Mouse (Mus musculus) liver, embryonic 15.5 days (tissue): ENCODE results near the gene Krtdap. TPM values are rescaled to one million over a fixed set of nuclear protein-coding genes. Genes with fewer than 3 reads are reported as not detected.
"Not testable (repeated sequence)": the region's sequence is repeated elsewhere in the genome, so short reads cannot be mapped to it uniquely, and the experiment has no call there.

Experiments
- ATAC-seq: fragments of 200-750 bp; cut with Nextera tagmentation; 2 replicates; pipeline ENCODE4 v1.8.0; 2017; ENCODE audit warnings: moderate number of reproducible peaks, mild to moderate bottlenecking, moderate library complexity; ENCODE audit not compliant: insufficient read depth
- H3K27ac ChIP-seq: fragments of 300-500 bp; sonication (generic); replicated peaks from 2 replicates; pipeline ENCODE4 v1.5.1; 2015; ENCODE audit warnings: mild to moderate bottlenecking, inconsistent platforms
- H3K27me3 ChIP-seq: fragments of 300-500 bp; sonication (generic); 2 replicates; pipeline ENCODE4 v1.6.1; 2015; ENCODE audit warnings: mild to moderate bottlenecking, inconsistent platforms
- H3K36me3 ChIP-seq: fragments of 300-500 bp; sonication (generic); replicated peaks from 2 replicates; pipeline ENCODE4 v1.6.1; 2015; ENCODE audit warnings: moderate library complexity, mild to moderate bottlenecking, inconsistent platforms
- H3K4me1 ChIP-seq: fragments of 300-500 bp; sonication (generic); replicated peaks from 2 replicates; pipeline ENCODE4 v1.6.1; 2015; ENCODE audit warnings: inconsistent platforms
- H3K4me2 ChIP-seq: fragments of 300-500 bp; sonication (generic); 2 replicates; pipeline ENCODE4 v1.6.1; 2015; ENCODE audit warnings: moderate library complexity, mild to moderate bottlenecking, inconsistent platforms
- H3K4me3 ChIP-seq: fragments of 300-500 bp; sonication (generic); replicated peaks from 2 replicates; pipeline ENCODE4 v1.5.1; 2015; ENCODE audit warnings: mild to moderate bottlenecking, inconsistent platforms
- H3K9ac ChIP-seq: fragments of 300-500 bp; sonication (generic); 2 replicates; pipeline ENCODE4 v1.6.1; 2015; ENCODE audit warnings: moderate library complexity, mild to moderate bottlenecking, inconsistent platforms
- H3K9me3 ChIP-seq: fragments of 300-500 bp; sonication (generic); replicated peaks from 2 replicates; pipeline ENCODE4 v1.6.1; 2016; ENCODE audit warnings: inconsistent platforms
- WGBS: fragments of 180-500 bp; shearing (Covaris S2); methylation state at CpG from one replicate; pipeline ENCODE4 v1.1.7; 2015; ENCODE audit warnings: mixed read lengths; ENCODE audit not compliant: insufficient replicate concordance; 5-methylcytosine and 5-hydroxymethylcytosine counted together
- polyA plus RNA-seq: library from polyadenylated mRNA; unstranded; fragments of >200 nt; fragmentation: Nextera tagmentation; extraction: Ambion mirVana; gene quantifications from 2 replicates; pipeline ENCODE4 v1.2.1, GENCODE M21; 2015

Gene Krtdap
- polyA plus RNA-seq = 0.21 and 2.5 TPM in 2 replicates

DNA sequence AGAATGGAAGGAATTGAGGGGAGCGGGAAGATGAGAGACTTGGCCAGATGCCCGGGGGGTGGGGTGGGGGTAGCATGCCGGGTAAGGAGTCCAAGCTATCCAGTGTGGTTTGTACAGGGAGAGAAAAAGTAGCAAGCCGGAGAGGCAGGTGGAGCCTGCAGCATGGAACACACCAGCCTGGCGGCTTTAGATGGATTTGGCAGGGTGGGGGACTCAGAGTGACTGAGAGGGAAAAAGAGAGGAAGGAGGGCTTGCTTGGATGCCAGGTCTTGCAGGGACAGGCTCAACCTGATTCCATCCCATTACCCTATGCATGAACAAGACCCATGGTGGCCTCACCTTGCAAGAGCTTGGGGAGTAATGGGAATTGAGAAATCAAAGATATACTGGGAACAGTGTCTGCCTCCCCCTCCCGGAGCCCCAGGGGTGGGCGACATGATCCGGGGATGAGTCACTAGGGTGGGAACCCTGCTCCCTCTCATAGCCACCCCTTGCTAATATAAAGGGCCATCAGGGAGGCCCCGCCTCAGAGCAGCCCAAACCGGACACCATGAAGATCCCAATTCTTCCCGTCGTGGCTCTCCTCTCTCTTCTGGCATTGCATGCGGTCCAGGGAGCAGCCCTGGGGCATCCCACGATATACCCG is at the start of gene Krtdap:
Gene Krtdap, plus strand, starts transcription at position 520 of the 646 bp plus-strand sequence.
- H3K9me3 ChIP-seq = no peaks in the 10 kb centered on the region
- no peaks in the 10 kb centered on the region for H3K27me3 ChIP-seq
- no peak within 1 kb of the TSS for H3K27ac ChIP-seq
- WGBS = 52% methylated on average over 15 of the region's 15 CpGs
- H3K9ac ChIP-seq = no peak within 1 kb of the TSS
- no peak for ATAC-seq
- H3K4me1 ChIP-seq = no peaks in the 10 kb centered on the region
- H3K4me2 ChIP-seq = no peak within 1 kb of the TSS
- H3K4me3 ChIP-seq = no peak within 1 kb of the TSS
- H3K36me3 ChIP-seq = no peaks in the 10 kb centered on the region

DNA sequence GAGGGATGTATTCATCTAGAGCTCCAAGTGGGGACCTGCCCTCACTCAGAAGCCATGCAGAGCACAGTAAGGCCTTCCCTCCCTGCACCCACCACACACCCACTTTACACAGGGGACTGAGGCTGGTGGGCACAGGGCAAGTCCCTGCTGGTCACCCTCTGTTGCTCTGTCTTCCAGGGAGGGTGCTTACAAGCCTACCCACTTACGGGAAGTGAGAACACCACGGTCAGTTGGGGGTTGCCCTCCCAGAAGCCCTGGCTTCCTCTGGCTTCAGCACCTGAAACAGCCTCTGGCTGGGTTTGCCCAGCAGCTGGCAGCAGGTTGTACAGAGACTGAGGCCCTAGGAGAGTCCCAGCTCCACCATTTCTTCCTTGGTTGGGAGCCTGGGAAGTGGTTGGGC is 45.1 kb upstream of the Krtdap start:
- not testable (repeated sequence) for H3K27me3 ChIP-seq, H3K4me3 ChIP-seq, H3K27ac ChIP-seq, H3K36me3 ChIP-seq, H3K9ac ChIP-seq, H3K4me1 ChIP-seq, H3K9me3 ChIP-seq, H3K4me2 ChIP-seq, ATAC-seq
- WGBS = 59% methylated on average over 2 of the region's 2 CpGs

DNA sequence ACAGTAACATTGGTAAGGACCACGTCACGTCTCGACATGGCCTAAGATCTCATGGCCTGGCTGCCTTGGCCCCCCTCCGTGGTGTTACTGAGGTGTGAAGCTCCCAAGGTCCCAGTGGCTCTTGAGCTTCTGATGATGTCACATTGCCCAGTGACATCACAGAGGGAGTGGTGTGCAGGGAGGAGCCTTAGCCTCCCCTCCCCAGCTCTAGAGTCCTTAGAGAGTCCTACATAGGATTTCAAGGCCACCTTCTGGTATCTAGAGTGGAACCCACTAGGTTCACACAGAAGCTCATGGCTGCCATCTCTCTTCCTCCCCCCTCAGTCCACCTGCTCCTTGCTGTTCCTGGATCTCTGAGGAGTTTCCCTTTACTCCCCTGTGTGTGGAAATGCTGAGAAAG is 44.1 kb upstream of the Krtdap start, which contains the start of gene Gapdhs:
Gene Gapdhs, minus strand, starts transcription at position 65 of the 400 bp plus-strand sequence.
- H3K9me3 ChIP-seq, H3K27ac ChIP-seq, ATAC-seq, H3K4me1 ChIP-seq, H3K4me3 ChIP-seq, H3K36me3 ChIP-seq, H3K9ac ChIP-seq, H3K27me3 ChIP-seq, H3K4me2 ChIP-seq: not testable (repeated sequence)
- 58% methylated on average over 4 of the region's 4 CpGs for WGBS

DNA sequence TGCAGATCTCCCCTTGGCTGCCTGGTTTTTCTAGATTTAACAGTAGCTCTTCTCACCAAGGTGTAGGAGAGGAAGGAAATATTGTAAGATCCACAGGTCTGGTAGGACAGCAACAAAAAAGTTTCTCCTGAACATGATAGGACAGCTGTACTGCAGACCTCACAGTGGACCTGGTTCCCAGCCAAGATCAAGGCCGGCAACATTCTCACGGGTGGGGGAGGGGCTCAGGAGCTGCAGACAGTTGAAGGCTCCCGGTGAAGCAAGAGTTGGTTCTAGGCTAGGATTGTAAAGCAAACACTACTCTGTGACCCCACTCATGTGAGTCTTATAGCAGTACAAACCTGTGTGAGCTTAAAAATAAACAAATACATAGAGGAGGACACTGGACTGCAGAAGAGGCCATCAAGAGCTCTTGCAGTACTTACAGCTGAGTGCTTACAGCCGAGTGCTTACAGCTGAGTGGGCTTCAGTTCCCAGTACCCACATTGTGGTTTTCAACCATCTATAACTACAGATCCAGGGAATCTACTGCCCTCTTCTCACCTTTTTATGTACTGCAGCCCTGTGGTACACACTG is 43.6 kb upstream of the Krtdap start:
- no peak overlapping the region for H3K9ac ChIP-seq
- H3K36me3 ChIP-seq = no peaks in the 10 kb centered on the region
- H3K27me3 ChIP-seq = no peaks in the 10 kb centered on the region
- H3K4me1 ChIP-seq = peaks cover 3% of the 10 kb centered on the region; the same call in 1 of the 2 replicates
- ATAC-seq = peak; percentile 43; the same call in 1 of the 2 replicates
- H3K4me3 ChIP-seq = no peak overlapping the region
- 26% methylated on average over 4 of the region's 4 CpGs for WGBS
- no peak overlapping the region for H3K4me2 ChIP-seq
- H3K27ac ChIP-seq = no peak overlapping the region
- no peaks in the 10 kb centered on the region for H3K9me3 ChIP-seq

DNA sequence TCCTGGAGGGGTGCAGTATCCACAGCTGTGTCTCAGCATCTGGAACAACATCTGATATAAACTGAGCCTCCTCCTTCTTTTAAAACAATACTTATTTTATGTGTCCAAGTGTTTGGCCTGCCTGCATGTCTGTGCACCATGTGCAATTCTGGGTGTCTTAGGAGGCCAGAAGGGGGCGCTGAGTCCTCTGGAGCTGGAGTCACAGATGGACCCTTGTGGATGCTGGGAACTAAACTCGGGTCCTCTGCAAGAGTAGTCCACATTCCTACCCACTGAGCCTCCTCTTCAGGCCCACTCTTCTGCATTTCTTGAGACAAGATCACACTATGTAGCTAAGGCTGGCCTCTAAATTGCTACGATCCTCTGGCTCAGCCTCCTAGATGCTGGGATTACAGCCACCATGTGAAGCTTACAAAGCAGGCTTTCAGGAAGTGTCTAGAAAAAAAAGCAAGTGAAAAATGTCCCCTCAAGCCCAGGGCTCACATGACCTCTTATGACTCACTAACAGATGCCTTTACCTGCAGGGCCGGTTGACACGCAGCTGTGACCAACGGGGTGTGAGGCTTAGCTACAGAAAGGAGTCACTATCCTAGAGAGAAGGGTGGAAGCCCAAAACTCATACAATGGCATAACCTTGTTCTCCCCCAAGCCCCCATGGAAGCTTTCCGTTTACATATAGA is 40.0 kb upstream of the Krtdap start:
- no peak overlapping the region for H3K27ac ChIP-seq
- no peak overlapping the region for H3K4me3 ChIP-seq
- WGBS = 67% methylated on average over 7 of the region's 7 CpGs
- no peak overlapping the region for H3K9ac ChIP-seq
- no peaks in the 10 kb centered on the region for H3K27me3 ChIP-seq
- no peak overlapping the region for H3K4me2 ChIP-seq
- no peaks in the 10 kb centered on the region for H3K36me3 ChIP-seq
- peaks cover 3% of the 10 kb centered on the region; the same call in 1 of the 2 replicates for H3K4me1 ChIP-seq
- ATAC-seq = no peak
- no peaks in the 10 kb centered on the region for H3K9me3 ChIP-seq

DNA sequence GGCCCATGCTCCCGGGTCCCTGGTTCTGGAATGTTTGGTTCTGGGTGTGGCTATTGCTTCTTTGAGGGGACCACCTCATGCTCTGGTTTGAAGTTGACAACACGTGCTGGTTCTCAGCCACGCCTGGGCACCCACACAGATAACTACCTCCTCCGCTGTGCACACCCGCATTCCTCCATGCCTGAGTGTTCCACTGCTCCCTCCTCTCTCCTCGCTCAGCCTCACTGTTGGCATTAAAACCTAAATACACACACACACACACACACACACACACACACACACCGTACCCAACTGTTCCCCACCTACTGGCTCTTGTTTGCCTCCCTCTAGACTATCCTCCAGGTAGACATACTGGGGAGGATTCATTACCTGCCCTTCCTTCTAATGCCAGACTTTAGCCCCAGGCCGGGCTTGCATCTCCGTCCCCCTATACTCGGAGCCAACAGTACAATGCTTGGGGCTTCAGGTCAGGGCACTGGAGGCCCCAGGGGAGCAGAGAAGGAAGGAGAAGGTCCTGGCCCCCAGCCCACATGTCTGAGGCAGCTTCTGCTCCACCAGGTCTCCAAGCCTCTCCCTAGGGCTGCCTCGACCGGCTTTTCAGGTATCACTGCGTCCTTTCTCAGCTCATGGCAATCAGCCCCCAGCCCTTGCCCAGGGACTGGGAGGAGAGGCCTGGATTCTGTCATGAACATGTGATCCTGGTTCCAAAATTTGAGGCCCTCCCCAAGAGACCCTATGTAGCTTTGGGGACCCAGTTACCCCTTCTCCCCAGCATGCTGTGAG is 37.7 kb upstream of the Krtdap start:
- ATAC-seq = no peak
- H3K27me3 ChIP-seq = no peaks in the 10 kb centered on the region
- H3K4me2 ChIP-seq = no peak overlapping the region
- H3K4me3 ChIP-seq = no peak overlapping the region
- no peak overlapping the region for H3K9ac ChIP-seq
- H3K27ac ChIP-seq = no peak overlapping the region
- H3K36me3 ChIP-seq = no peaks in the 10 kb centered on the region
- 63% methylated on average over 13 of the region's 13 CpGs for WGBS
- H3K4me1 ChIP-seq = no peaks in the 10 kb centered on the region
- H3K9me3 ChIP-seq = no peaks in the 10 kb centered on the region; the same call in 1 of the 2 replicates

DNA sequence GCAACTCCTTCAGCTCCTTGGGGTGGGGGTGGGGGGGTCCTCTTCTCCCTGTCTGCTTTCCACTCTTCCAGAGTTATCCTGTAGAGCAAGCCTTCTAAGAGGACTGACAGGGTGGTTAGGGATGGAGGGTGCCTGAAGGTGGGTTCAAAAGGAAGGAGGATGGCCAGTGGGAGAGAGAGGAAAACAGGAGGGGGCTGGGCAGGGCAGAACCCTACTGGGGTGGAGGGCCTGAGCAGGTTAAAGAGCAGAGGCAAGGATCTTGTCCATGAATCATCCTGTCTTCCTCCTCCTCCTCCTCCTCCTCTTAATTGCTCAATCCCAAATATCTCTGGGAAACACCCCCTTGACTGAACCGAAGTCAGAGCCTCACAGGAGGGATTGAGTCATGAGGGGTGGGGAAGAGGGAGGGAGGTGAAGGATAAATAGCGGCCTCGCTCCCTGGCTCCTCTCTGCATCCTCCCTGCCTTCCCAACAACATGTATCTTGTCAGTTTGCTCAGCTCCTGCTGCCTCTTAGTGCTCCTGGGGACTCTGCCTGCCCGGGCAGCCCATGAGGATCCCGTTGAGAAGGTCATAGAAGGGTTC is 36.5 kb upstream of the Krtdap start, which contains the start of gene Sbsn:
Gene Sbsn, plus strand, starts transcription at position 386 of the 584 bp plus-strand sequence.
- no peaks in the 10 kb centered on the region for H3K36me3 ChIP-seq
- no peak within 1 kb of the TSS for H3K4me3 ChIP-seq
- ATAC-seq = no peak
- no peak within 1 kb of the TSS for H3K4me2 ChIP-seq
- no peak within 1 kb of the TSS for H3K9ac ChIP-seq
- 57% methylated on average over 5 of the region's 5 CpGs for WGBS
- H3K27ac ChIP-seq = no peak within 1 kb of the TSS
- H3K9me3 ChIP-seq = no peaks in the 10 kb centered on the region; the same call in 1 of the 2 replicates
- no peaks in the 10 kb centered on the region for H3K4me1 ChIP-seq
- no peaks in the 10 kb centered on the region for H3K27me3 ChIP-seq

DNA sequence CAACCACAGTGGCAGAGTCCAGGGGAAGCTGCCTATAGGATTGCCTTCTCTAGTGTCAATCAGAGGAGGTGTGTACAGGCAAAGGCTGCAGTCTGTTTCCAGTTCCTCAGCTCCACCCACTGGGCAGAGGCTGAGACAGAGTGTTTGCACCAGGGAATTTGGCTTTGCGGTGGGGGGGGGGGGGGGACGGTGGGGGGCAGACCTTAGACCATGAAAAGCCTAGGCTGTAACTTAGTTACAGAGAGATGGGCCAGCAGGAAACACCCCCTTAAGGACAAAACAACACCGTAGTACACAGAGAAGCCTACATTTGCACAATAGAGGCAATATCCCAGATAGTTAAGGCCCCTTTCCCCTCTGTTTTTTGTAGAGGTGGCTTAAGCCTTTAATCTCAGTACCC is 30.7 kb upstream of the Krtdap start:
- no peaks in the 10 kb centered on the region; the same call in 1 of the 2 replicates for H3K9me3 ChIP-seq

DNA sequence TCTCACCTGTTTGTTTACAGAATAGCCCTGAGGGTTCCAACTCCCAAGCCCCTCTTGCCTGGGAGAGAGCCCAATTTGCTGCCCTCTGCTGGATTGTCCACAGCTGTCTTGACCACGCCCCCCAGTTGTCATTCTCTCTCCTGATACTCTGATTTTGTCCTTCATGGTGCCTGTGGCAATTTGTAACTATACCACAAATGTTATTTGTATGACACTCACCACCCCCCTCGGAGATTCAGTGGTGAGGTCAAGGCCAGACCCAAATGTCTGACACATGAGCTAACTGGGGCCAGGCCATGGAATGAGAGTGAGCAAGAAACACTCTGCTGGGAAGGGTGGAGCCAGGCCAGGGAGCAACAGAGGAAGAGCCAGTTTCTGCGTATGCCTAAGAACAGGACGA is 28.8 kb upstream of the Krtdap start:
- H3K9ac ChIP-seq = no peak overlapping the region
- no peak overlapping the region for H3K4me3 ChIP-seq
- H3K4me1 ChIP-seq = peaks cover 13% of the 10 kb centered on the region
- no peaks in the 10 kb centered on the region for H3K36me3 ChIP-seq
- no peaks in the 10 kb centered on the region; the same call in 1 of the 2 replicates for H3K9me3 ChIP-seq
- 35% methylated on average over 4 of the region's 4 CpGs for WGBS
- H3K4me2 ChIP-seq = no peak overlapping the region
- H3K27ac ChIP-seq = no peak overlapping the region
- ATAC-seq = no peak
- no peaks in the 10 kb centered on the region for H3K27me3 ChIP-seq

More for the DNA sequence above, 30.7 kb upstream of the Krtdap start:
- no peak for ATAC-seq
- WGBS = 57% methylated on average over 3 of the region's 3 CpGs
- Histone ChIP-seq H3K4me2 (no peak overlapping the region), H3K4me1 (peaks cover 12% of the 10 kb centered on the region), H3K4me3 (no peak overlapping the region), H3K27ac (no peak overlapping the region), H3K9ac (no peak overlapping the region), H3K27me3 (no peaks in the 10 kb centered on the region), H3K36me3 (no peaks in the 10 kb centered on the region)

DNA sequence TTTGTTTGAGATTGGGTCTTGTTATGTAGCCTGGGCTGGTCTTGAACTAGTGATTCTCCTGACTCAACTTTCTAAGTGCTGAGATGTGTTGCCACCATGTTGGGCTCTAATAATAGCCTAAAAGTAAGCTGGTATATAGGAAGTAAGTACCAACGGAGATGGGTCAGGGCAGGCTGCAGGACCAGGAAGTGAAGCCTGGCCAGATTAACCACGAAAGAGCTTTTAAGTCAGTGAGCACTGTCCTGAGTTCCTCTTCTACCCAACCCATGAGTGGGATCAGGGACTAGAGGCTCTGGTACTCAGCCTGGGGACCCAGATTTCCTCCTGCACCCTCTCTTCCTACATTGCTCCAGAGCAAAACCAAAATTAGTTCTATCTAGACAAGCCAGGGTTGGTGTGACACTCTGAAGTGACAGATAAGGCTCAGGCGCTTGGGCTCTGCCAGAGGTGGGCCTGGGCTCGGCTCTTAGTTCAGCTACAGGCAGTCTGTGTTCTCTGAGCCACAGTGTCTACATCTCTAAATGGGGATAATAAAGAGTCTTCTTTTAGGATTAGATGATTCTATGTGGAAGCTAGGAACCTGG is 25.8 kb upstream of the Krtdap start:
- no peak for ATAC-seq

More for the DNA sequence above, 25.8 kb upstream of the Krtdap start:
- Histone ChIP-seq H3K9me3 (no peaks in the 10 kb centered on the region), H3K27me3 (no peaks in the 10 kb centered on the region; the same call in 1 of the 2 replicates), H3K4me2 (no peak overlapping the region), H3K36me3 (no peaks in the 10 kb centered on the region), H3K27ac (no peak overlapping the region), H3K4me3 (no peak overlapping the region), H3K9ac (no peak overlapping the region), H3K4me1 (peaks cover 13% of the 10 kb centered on the region)
- 20% methylated on average over 4 of the region's 4 CpGs for WGBS
